Mouse (Mus musculus) liver, embryonic 16.5 days (tissue): ENCODE results near the gene Selenos. TPM values are rescaled to one million over a fixed set of nuclear protein-coding genes. Genes with fewer than 3 reads are reported as not detected.
A peak's percentile ranks its signal among the peaks of the same experiment; 100 is the strongest.
"Not testable (repeated sequence)": the region's sequence is repeated elsewhere in the genome, so short reads cannot be mapped to it uniquely, and the experiment has no call there.

ENCODE experiments used
- ATAC-seq: fragments of 200-750 bp; cut with Nextera tagmentation; 2 replicates; pipeline ENCODE4 v1.8.0; 2017; ENCODE audit warnings: low read depth, mild to moderate bottlenecking, moderate number of reproducible peaks, moderate library complexity
- H3K27ac ChIP-seq: fragments of 300-500 bp; sonication (generic); 2 replicates; pipeline ENCODE4 v1.5.1; 2014; ENCODE audit warnings: mild to moderate bottlenecking, low read length
- H3K27me3 ChIP-seq: fragments of 300-500 bp; sonication (generic); 2 replicates; pipeline ENCODE4 v1.6.1; 2014; ENCODE audit warnings: low read depth, low read length, mixed read lengths; ENCODE audit not compliant: control insufficient read depth, insufficient read depth
- H3K36me3 ChIP-seq: fragments of 300-500 bp; sonication (generic); 2 replicates; pipeline ENCODE4 v1.6.1; 2014; ENCODE audit warnings: mild to moderate bottlenecking; ENCODE audit not compliant: control insufficient read depth, insufficient read depth
- H3K4me1 ChIP-seq: fragments of 300-500 bp; sonication (generic); 2 replicates; pipeline ENCODE4 v1.6.1; 2014; ENCODE audit warnings: low read depth, low read length, mixed read lengths; ENCODE audit not compliant: control insufficient read depth
- H3K4me2 ChIP-seq: fragments of 300-500 bp; sonication (generic); 2 replicates; pipeline ENCODE4 v1.6.1; 2014; ENCODE audit warnings: low read depth, low read length, mixed read lengths
- H3K4me3 ChIP-seq: fragments of 300-500 bp; sonication (generic); 2 replicates; pipeline ENCODE4 v1.5.1; 2014; ENCODE audit warnings: low read depth, mild to moderate bottlenecking, low read length
- H3K9ac ChIP-seq: fragments of 300-500 bp; sonication (generic); 2 replicates; pipeline ENCODE4 v1.6.1; 2014; ENCODE audit warnings: low read depth, low read length
- H3K9me3 ChIP-seq: fragments of 300-500 bp; sonication (generic); replicated peaks from 2 replicates; pipeline ENCODE4 v1.6.1; 2016; ENCODE audit warnings: low read length; ENCODE audit not compliant: control insufficient read depth
- WGBS: fragments of 180-500 bp; shearing (Covaris S2); extraction: QIAGEN DNeasy Blood & Tissue Kit; methylation state at CpG from one replicate; pipeline ENCODE4 v1.1.7; 2014; ENCODE audit not compliant: insufficient replicate concordance; 5-methylcytosine and 5-hydroxymethylcytosine counted together
- polyA plus RNA-seq: library from polyadenylated mRNA; unstranded; fragments of >200 nt; fragmentation: Nextera tagmentation; extraction: Ambion mirVana; gene quantifications from 2 replicates; pipeline ENCODE4 v1.2.1, GENCODE M21; 2015

Gene Selenos
- polyA plus RNA-seq, 1 experiment from 2014 or later, result 68.0 TPM

- Histone ChIP-seq H3K4me1 (no peaks in the 10 kb centered on the region; the same call in 1 of the 2 replicates), H3K36me3 (no peaks in the 10 kb centered on the region), H3K9me3 (no peaks in the 10 kb centered on the region), H3K9ac (no peak overlapping the region), H3K4me2 (no peak overlapping the region), H3K27me3 (no peaks in the 10 kb centered on the region), H3K27ac (no peak overlapping the region), H3K4me3 (no peak overlapping the region)
- ATAC-seq, result peak; percentile 66
- WGBS, result 50% methylated on average over 17 of the region's 17 CpGs
These were observed 32.2 kb upstream of the Selenos start for GRCm38 (mm10) chr7:66046921-66047918.

DNA sequence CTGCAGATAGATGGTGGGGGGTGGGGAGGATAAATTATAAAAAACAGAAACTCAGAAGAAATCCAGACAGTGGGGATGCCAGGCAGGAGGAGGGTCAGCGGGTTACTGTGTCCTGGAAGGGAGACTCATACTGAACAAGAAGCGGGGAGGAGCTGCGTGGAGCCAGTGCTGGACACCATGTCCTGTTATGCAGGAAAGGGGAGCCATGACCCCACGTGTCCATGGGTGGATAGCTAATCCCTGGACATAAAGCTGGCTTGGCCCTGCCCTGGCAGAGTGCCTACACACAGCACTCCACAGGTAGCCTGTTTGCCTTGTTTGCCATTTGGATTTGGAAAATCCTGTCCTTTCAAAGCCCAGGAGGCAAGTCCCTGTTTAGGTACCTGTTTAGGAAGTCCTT, 31.5 kb upstream of the Selenos start:
- Histone ChIP-seq H3K9me3 (no peaks in the 10 kb centered on the region), H3K4me3 (no peak overlapping the region), H3K4me2 (no peak overlapping the region), H3K27me3 (no peaks in the 10 kb centered on the region), H3K4me1 (no peaks in the 10 kb centered on the region; the same call in 1 of the 2 replicates), H3K9ac (no peak overlapping the region), H3K27ac (no peak overlapping the region), H3K36me3 (no peaks in the 10 kb centered on the region)
- no peak for ATAC-seq
- WGBS, result 62% methylated on average over 4 of the region's 4 CpGs

DNA sequence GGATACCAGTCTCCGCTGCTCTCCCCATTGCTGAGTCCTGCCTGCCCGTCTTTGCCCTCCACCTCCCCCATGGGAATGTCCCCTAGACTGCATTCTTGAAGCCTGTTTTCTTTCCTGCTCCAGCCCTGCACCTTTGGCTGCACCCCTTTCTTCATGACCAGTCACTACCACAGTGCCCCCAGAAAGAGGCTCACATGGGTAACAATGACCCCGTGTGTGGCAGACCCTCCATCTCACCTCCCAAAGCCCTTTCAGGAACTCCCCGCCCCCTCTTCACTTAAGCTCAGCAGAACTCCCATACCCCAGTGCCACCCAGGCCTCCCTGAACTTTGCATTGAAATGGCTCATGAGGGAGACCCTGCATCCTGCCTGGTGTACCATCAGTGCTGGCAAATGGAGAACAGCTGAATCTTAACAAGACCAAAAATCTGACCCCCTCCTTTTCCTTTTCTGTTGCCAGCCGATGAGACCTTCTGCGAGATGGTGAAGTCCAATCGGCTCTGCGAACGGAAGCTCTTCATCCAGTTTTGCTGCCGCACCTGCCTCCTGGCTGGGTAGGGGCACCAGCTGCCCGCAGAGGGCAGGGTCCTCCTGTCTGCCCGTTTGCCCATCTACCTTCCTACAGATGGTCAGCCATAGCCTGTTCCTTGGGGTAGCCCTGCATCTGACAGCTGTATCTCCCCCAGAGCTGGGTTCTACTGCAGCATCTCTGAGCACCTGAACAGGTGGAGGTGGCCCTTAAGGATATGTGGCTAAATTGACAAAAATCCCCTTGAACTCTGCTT, 30.8 kb upstream of the Selenos start:
- no peaks in the 10 kb centered on the region; the same call in 1 of the 2 replicates for H3K4me1 ChIP-seq
- no peak overlapping the region for H3K27ac ChIP-seq
- WGBS, result 69% methylated on average over 12 of the region's 12 CpGs
- H3K36me3 ChIP-seq, result no peaks in the 10 kb centered on the region
- H3K4me3 ChIP-seq, result no peak overlapping the region
- H3K4me2 ChIP-seq, result no peak overlapping the region
- no peaks in the 10 kb centered on the region for H3K27me3 ChIP-seq
- no peaks in the 10 kb centered on the region for H3K9me3 ChIP-seq
- H3K9ac ChIP-seq, result no peak overlapping the region
- ATAC-seq, result no peak

DNA sequence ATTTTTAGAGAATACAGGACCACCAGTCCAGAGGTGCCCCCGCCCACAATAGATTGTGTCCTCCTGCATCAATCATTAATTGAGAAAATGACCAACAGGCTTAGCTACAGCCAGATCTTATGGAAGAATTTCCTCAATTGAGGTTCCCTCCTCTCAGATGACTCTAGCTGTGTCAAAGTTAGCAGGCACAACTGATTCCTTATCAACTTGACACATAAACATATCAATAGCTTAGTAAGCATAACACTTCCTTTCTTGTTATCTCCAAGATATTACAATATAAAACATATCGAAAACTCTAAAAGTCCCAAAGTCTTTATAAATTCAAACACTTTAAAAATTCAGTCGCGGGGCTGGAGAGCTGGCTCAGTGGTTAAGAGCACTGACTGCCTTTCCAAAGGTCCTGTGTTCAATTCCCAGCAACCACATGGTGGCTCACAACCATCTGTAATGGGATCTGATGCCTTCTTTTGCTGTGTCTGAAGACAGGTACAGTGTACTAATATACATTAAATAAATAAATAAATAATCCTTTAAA, 25.4 kb upstream of the Selenos start:
- Histone ChIP-seq H3K27me3 (no peaks in the 10 kb centered on the region), H3K4me1 (no peaks in the 10 kb centered on the region), H3K36me3 (no peaks in the 10 kb centered on the region), H3K9ac (no peak overlapping the region), H3K4me2 (no peak overlapping the region), H3K4me3 (no peak overlapping the region), H3K9me3 (no peaks in the 10 kb centered on the region), H3K27ac (no peak overlapping the region)
- ATAC-seq, result no peak
- 73% methylated on average over 4 of the region's 4 CpGs for WGBS

- not testable (repeated sequence) for H3K27ac ChIP-seq, H3K9me3 ChIP-seq, ATAC-seq, H3K9ac ChIP-seq, H3K27me3 ChIP-seq, H3K4me2 ChIP-seq, H3K36me3 ChIP-seq, H3K4me3 ChIP-seq, H3K4me1 ChIP-seq
- 2% methylated on average over 2 of the region's 2 CpGs for WGBS
These were observed 24.1 kb upstream of the Selenos start for GRCm38 (mm10) chr7:66055356-66055755.

GRCm38 (mm10) chr7:66058703-66059102, 20.7 kb upstream of the Selenos start, which contains the start of gene Snrpa1:
Gene Snrpa1, plus strand, starts transcription at chr7:66059003.
- Histone ChIP-seq H3K4me3 (peak within 1 kb of the TSS; percentile 93), H3K36me3 (peaks cover 7% of the 10 kb centered on the region), H3K4me2 (peak within 1 kb of the TSS; percentile 82), H3K9ac (peak within 1 kb of the TSS; percentile 92), H3K27ac (no peak within 1 kb of the TSS; the same call in 1 of the 2 replicates), H3K27me3 (no peaks in the 10 kb centered on the region), H3K9me3 (no peaks in the 10 kb centered on the region), H3K4me1 (peaks cover 15% of the 10 kb centered on the region)
- no peak for ATAC-seq
- WGBS, result 62% methylated on average over 1 of the region's 1 CpGs

- H3K4me1 ChIP-seq, result peaks cover 15% of the 10 kb centered on the region
- no peaks in the 10 kb centered on the region for H3K27me3 ChIP-seq
- H3K36me3 ChIP-seq, result peaks cover 9% of the 10 kb centered on the region
- no peaks in the 10 kb centered on the region for H3K9me3 ChIP-seq
- peak; percentile 92 for ATAC-seq
- peak overlapping the region; percentile 54 for H3K27ac ChIP-seq
- peak overlapping the region; percentile 82 for H3K4me2 ChIP-seq
- peak overlapping the region; percentile 93 for H3K4me3 ChIP-seq
- under 1% methylated on average over 64 of the region's 64 CpGs for WGBS
- H3K9ac ChIP-seq, result peak overlapping the region; percentile 92
These were observed 19.1 kb upstream of the Selenos start for GRCm38 (mm10) chr7:66060066-66060956.

DNA sequence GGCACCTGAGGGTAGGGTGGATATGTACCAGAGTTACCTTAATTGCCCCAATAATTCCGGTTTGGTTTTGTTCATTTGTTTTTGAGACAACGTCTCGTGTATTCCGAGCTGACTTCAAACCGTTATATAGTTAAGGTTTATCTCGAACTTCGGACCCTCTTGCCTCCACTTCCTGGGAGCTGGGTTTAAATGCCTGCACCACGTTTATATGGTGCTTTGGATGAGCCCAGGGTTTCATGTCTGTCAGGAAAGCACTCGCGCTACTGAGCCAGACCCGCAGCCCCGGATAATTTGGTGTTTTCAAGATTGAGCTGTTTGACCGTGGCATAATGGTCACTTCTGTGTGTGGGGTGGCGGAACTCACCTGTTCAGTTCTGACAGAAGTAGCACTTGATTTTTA, 18.4 kb upstream of the Selenos start:
- under 1% methylated on average over 14 of the region's 14 CpGs for WGBS
- H3K9me3 ChIP-seq, result no peaks in the 10 kb centered on the region
- H3K9ac ChIP-seq, result peak overlapping the region; percentile 92
- H3K36me3 ChIP-seq, result peaks cover 9% of the 10 kb centered on the region
- no peaks in the 10 kb centered on the region for H3K27me3 ChIP-seq
- H3K4me3 ChIP-seq, result peak overlapping the region; percentile 93
- H3K27ac ChIP-seq, result peak overlapping the region; percentile 54
- peaks cover 15% of the 10 kb centered on the region for H3K4me1 ChIP-seq
- peak overlapping the region; percentile 82 for H3K4me2 ChIP-seq
- no peak for ATAC-seq
